Mouse (Mus musculus) liver, embryonic 18 days (tissue): ENCODE data around the gene Inava. TPM values are rescaled to one million over a fixed set of nuclear protein-coding genes. Genes with fewer than 3 reads are reported as not detected.

Source experiments
- polyA plus RNA-seq: library from polyadenylated mRNA; depleted of rRNA; stranded (reverse); fragments of >200 nt; gene quantifications from 2 replicates; pipeline ENCODE4 v1.2.3, GENCODE M21; 2012; rRNA removed

Gene Inava
- polyA plus RNA-seq, result 0.26 and 0.31 TPM in 2 replicates

DNA sequence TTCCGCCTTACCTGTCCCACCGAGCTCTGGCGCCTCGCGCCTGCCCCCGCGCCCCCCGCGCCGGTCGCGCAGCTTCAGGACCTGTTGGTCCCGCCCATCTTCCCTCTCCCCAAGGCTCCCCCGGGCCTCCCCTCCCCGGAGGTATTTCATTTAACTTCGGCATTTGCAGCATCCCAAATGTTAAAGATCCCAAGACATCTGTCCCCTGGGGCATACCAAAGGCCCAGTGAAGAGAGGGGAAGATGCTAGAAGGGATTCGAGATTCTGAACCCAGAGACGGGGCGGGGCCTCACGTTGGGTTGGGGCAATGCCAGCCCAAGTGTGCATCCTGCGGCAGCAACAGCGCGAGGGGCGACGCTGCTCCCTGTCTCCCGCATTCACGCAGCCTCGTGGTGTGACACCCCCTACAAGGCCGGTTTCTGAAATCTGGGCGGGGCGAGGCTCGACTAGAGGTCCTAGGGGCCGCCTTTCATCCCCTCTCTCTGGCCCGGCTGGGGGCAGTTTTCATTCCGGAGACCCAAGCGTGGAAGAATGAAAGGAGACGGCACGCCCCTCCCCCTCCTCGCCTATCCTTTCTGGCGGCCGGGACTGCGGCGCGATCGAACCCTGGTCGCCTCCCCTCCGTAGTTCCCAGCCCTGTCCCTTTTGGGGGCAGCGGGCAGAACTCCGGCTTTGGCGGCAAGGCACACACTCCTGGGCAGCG lies at the start of gene Inava:
TSS of gene Inava (minus strand) at position 373 of the 703 bp plus-strand sequence.

DNA sequence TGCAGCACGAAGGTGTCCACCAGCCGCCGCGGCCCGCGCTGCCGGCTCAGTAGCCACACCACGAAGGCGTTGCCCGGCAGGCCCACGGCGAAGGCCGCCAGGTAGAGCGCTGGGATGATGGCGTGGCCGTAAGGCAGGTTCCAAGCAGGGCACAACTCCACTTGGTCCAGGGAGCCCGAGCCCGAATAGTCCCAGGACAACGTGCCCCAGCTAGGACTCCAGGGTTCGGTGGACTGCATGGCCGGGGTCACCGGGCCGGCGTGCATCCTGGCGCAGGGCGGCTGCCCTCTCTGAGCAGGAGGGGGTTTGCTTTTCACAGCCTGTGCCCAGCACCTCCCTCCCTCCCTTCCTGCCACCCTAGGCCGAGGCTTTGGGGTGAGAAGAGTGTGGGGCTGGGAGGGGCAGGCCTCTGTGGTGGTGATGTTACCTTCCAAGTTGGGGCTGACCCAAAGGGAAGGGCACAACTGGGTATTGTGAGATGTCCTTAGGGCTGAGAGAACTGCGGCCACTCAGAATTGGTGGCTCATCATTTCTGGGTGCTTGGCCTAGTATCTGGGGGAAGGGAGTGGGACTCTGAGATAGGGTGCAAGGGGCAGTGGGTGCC lies 26.7 kb upstream of the Inava start, which contains the start of gene Gpr25:
TSS of gene Gpr25 (minus strand) at position 239 of the 604 bp plus-strand sequence.

DNA sequence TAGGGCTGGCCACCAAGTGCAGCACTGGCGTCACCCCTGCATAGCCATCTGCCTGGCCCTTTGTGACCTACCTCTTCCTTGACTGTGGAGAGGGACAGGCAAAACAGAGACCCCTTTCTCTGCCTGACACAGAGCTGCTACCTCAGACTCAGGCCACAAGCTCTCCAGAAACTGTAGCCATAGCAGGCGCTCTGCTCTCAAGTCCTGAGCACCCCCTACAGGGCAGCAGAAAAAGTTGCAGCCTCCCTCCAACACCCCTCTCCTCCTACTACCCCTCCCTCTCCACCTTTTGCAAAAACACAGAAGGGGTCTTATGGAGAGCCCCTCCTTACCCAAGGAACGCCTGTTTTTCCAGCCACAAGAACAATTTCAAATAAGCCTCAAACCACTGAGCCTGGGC lies 21.3 kb downstream of the Inava start, which contains the start of gene Mroh3:
TSS of gene Mroh3 (minus strand) at position 26 of the 400 bp plus-strand sequence.

Other genes with a start within 250 kb of the Inava start
- 0.05 and 0.12 TPM in 2 replicates for gene Igfn1, start 227.9 kb downstream of the Inava start, polyA plus RNA-seq
- 79.1 and 80.8 TPM in 2 replicates for gene Tmem9, start 226.1 kb downstream of the Inava start, polyA plus RNA-seq
- gene Ascl5, start 183.5 kb downstream of the Inava start, polyA plus RNA-seq, result not detected in 2 replicates
- under 0.01 and 0.10 TPM in 2 replicates for gene Cacna1s, start 181.5 kb downstream of the Inava start, polyA plus RNA-seq
- gene Kif21b, start 102.9 kb downstream of the Inava start, polyA plus RNA-seq, result 2.4 and 3.3 TPM in 2 replicates
- gene Mroh3, start 21.4 kb downstream of the Inava start, polyA plus RNA-seq, result not detected in 2 replicates
- gene Gpr25, start 26.6 kb upstream of the Inava start, polyA plus RNA-seq, result not detected in 2 replicates
- 4.9 and 5.2 TPM in 2 replicates for gene Camsap2, start 111.8 kb upstream of the Inava start, polyA plus RNA-seq
- gene Ddx59, start 181.0 kb upstream of the Inava start, polyA plus RNA-seq, result 2.3 and 2.5 TPM in 2 replicates
- 2.0 and 2.5 TPM in 2 replicates for gene Kif14, start 232.1 kb upstream of the Inava start, polyA plus RNA-seq